Mouse (Mus musculus) testis, adult 2 months (tissue): ENCODE results near the gene Ntn5.

Experiments
- CTCF ChIP-seq: fragments of 200-500 bp; IDR thresholded peaks from 2 replicates; pipeline ENCODE4 v1.5.1; 2012; ENCODE audit warnings: low read depth, mild to moderate bottlenecking, inconsistent platforms, low read length, moderate library complexity; ENCODE audit not compliant: control insufficient read depth, insufficient read depth, insufficient replicate concordance
- POLR2A ChIP-seq: fragments of 200-500 bp; IDR thresholded peaks from 2 replicates; pipeline ENCODE4 v1.6.1; 2012; ENCODE audit warnings: low read depth, mild to moderate bottlenecking, inconsistent platforms, low read length, moderate library complexity; ENCODE audit not compliant: control insufficient read depth

GRCm38 (mm10) chr7:45635711-45636688 lies 47.8 kb upstream of the Ntn5 start:
- TF ChIP-seq CTCF = no peak
- no peak for TF ChIP-seq POLR2A
